Mouse (Mus musculus) liver (tissue): ENCODE data around the gene Ganab.
"Not testable (repeated sequence)": the region's sequence is repeated elsewhere in the genome, so short reads cannot be mapped to it uniquely, and the experiment has no call there.

ENCODE experiments used
- DNase-seq: peaks from one replicate; pipeline ENCODE4 v3.0.0-alpha.2; 2020; ENCODE audit warnings: mixed read lengths

Gene Ganab

GRCm38 (mm10) chr19:8897865-8898495 lies at the start of gene Ganab:
Gene Ganab (plus strand): TSS chr19:8898071.
- peak; percentile 98 for DNase-seq

DNA sequence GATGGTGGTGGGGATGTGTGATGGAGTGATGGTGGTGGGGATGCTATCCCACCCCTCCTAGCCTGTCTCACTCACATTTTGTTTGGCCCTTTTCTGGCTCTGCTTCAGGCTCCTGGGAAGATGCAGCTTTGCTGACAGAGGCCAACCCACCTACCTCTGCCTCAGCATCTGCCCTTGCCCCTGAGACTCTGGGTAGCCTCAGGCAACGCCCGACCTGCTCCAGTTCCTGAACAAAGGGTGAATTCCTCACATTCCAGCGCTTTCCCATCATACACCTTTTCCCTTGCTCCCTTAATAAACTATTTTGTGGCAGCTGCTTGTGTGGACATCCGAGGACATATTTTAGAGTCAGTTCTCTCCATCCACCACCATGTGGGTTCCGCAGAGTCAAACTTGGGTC lies 49.5 kb upstream of the Ganab start:
- no peak for DNase-seq

GRCm38 (mm10) chr19:8850402-8850901 lies 47.4 kb upstream of the Ganab start, which contains the start of gene Lrrn4cl:
Gene Lrrn4cl (plus strand): TSS chr19:8850768.
- DNase-seq, result no peak

GRCm38 (mm10) chr19:8851639-8852038 lies 46.2 kb upstream of the Ganab start:
- peak; percentile 30 for DNase-seq

DNA sequence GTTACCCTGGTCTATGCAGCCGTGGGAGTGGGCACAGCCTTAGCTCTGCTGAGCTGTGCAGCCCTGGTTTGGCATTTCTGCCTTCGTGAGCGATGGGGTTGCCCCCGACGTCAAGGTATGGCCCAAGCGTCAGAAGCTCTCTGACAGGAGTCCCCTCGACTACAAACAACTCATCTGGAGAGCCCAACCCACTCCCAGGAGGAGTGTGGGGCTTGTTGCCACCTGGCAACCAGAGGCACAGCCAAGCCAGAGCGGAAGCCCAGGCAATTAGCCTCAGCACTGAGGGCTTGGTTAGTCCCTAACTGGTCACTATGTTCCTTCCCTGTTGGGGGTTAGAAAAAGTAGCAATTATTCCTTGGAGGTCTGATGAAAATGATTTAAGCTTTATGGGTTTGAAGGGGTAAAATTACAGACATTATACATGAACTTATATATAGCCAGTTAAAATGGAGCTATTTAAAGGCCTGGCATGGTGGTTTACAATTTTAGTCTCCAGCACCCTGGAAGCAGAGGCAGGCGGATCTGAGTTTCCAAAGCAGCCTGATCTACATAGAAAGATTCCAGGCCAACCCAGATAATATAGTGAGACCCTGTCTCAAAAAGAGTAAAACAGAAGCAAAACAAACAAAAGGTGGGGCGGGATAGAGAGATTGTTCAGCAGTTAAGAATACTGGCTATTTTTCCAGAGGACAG lies 45.5 kb upstream of the Ganab start:
- DNase-seq, result no peak

DNA sequence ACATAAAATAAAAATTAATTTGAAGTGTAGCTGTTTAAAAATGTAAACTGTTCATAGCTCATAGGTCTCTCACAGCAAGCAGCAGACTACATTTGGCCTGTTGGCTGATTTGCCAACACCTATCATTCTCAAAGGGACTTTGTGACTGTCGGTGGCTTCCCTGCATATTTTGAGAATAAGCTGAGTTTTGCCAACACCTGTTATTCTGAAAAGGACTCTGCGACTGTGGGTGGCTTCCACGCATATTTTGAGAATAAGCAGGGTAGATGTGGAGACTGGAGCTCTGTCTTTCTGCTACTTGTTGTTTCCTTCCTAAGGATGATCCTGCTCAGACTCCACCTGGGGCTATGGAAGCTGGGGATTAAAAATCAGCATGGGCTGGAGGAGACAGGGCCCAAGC lies 44.8 kb upstream of the Ganab start:
- no peak for DNase-seq

- DNase-seq, result peak; percentile 69
Measured at GRCm38 (mm10) chr19:8857689-8858088, 40.2 kb upstream of the Ganab start.

DNA sequence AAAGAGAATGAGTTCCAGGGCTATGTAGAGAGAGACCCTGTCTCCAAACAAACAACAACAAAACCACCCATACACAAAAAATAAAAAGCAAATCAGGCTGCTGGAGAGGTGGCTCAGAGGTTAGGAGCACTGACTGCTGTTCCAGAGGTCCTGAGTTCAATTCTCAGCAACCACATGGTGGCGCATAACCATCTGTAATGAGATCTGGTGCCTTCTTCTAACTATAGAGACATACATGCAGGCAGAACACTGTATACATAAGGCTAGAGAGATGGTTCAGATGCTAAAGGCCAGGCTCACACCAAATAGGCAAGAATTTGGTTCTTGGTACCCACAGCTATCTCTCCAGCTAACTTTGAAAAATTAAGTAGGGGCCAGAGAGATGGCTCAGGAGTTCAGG lies 38.9 kb upstream of the Ganab start:
- peak; percentile 46 for DNase-seq

GRCm38 (mm10) chr19:8864265-8864664 lies 33.6 kb upstream of the Ganab start:
- no peak for DNase-seq

DNA sequence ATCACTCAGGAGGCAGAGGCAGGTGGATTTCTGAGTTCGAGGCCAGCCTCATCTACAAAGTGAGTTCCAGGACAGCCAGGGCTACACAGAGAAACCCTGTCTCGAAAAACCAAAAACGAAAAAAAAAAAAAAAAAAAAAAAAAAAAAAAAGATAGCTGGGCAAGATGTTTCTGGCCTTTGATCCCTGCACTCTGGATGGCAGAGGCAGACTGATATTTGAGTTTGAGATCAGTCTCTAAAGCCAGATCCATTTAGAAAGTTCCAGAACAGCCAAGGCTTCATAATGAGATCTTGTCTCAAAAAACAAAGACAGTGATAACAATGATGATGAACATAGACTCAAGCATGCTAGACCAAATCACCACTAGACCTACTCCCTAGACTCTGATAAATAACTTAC lies 27.5 kb upstream of the Ganab start:
- DNase-seq, result not testable (repeated sequence)

DNA sequence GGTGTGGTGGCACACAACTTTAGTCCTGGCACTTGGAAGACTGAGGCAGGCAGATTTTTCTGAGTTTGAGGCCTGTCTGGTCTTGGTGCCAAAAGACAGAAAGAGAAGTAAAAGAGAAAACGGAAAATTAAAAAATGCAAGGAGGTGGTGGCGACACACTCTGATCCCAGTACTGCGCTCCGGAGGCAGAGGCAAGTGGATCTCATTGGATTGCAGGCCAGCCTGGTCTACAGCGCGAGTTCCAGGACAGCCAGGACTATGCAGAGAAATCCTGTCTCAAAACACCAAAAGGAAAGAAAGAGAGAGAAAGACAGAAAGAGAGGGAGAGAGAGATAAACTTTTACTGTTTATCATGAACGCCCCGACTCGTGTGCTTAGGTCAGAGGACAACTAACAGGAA lies 27.0 kb upstream of the Ganab start:
- DNase-seq, result no peak

DNA sequence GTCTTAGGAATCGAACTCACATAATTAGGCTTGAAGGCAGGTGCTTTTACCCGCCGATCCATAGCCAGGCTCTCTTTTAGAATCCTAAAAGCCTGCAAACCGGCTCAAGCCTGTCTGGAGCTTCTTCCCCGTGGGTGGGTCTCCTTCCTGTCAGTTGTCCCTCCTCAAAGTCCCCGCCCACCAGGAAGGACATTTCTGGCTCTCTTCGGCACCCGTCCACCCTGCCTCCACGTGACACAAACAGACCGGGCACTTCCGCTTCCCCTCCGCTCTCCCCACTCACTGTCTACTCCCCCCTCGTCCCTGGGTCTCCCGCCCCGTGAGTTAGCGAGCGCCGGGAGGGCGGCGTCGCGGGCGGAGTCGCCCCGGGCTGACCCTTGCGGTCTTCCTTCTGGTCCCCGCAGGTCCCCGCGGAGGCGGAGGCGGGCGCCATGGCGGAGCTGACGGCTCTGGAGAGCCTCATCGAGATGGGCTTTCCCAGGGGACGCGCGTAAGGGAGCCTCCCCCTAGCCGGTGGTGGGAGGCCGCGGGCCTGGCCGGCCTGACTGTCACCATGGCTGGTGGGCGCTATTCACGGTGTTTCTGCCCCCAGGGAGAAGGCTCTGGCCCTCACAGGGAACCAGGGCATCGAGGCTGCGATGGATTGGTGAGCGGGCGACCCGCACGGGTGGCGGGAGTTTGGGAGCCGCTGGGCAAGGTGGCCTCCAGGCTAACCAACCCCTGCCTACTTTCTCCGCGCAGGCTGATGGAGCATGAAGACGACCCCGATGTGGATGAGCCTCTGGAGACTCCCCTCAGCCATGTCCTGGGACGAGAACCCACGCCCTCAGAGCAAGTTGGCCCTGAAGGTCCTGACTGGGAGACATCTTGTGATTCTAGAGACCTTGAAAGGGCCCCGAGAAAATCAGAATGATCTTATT lies 26.3 kb upstream of the Ganab start, which contains the start of gene Ubxn1:
TSS of gene Ubxn1 (plus strand) at position 230 of the 920 bp plus-strand sequence.
- peak; percentile 96 for DNase-seq

DNA sequence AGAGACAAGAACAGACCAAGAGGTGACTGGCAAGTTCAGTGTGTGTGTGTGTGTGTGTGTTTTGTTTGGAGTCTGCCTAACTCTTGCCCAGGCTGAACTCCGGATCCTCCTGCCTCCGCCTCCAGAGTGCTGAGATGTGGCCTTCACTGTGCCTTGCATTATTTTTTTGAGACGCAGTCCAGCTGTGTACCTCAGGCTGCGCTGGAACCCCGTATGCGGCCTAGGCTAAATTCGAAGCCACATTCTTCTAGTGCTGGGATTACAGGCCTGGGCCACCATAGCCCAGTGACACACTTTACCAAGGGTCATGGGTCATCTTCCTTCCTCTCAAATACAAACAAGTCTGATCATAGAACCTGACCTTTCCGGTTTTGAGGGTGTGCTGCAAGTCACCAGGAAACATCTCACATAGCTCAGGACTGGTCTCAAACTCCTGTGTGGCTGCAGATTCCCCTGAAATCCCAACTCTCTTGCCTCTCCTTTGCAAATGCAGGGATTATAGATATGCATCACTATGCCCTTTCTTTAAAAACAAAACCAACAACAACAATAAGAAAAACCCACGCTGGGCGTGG lies 25.5 kb upstream of the Ganab start:
- no peak for DNase-seq

DNA sequence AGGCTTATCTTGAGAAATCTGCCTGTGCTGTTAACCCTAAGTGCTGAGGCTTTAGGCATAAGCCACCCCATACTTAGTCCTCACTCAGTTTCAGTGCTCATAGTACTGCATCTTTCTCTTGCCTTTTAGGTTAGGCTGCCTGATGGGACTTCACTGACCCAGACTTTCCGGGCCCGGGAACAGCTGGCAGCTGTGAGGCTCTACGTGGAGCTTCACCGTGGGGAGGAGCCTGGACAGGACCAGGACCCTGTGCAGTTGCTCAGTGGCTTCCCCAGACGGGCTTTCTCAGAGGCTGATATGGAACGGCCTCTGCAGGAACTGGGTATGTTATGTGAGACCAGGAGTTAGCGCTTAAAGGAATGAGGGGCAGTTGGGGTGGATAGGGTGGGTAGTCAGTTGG lies 22.8 kb upstream of the Ganab start:
- no peak for DNase-seq

GRCm38 (mm10) chr19:8880311-8881033 lies 17.4 kb upstream of the Ganab start, which contains the start of gene Uqcc3:
Gene Uqcc3 (minus strand): TSS chr19:8880923.
- peak; percentile 88 for DNase-seq

DNA sequence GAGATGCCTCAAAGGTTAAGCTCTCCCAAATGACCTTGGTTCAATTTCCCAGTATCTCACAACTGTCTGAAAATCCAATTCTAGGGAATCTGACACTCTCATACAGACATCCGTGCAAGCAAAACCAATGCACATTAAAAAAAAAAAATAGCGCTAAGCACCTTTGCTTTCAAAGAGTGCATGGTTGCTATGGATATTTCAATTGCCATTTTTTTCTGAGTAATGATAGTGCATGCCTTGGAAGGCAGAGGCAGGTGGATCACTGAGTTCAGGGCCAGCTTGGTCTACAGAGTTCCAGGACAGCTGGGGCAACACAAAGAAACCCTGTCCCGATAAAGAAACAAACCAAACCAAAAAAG lies 16.9 kb upstream of the Ganab start:
- no peak for DNase-seq

DNA sequence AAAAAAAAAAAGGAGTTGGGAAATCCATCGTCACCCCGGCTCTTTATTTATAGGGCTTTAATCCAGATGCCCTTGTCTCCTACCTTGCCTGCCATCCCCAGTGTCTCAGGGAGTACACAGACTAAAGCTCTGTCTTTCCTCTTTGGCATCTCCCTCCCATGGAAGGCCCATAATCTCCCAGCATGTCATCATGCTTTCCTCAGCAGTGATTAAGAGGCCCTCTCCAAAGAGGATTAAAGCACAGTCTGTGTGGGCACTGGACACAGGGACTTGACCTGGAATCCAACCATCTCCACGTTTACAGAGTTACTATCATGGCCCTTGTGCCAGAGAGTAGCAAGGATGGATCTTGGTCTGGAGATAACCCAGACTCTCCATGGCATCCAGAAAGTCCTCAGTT lies 14.3 kb upstream of the Ganab start, which contains the start of the genes Lbhd1 and Gm49403:
TSS of gene Lbhd1 (plus strand) at position 117 of the 400 bp plus-strand sequence.
TSS of gene Gm49403 (plus strand) at position 315 of the 400 bp plus-strand sequence.
- DNase-seq, result no peak

DNA sequence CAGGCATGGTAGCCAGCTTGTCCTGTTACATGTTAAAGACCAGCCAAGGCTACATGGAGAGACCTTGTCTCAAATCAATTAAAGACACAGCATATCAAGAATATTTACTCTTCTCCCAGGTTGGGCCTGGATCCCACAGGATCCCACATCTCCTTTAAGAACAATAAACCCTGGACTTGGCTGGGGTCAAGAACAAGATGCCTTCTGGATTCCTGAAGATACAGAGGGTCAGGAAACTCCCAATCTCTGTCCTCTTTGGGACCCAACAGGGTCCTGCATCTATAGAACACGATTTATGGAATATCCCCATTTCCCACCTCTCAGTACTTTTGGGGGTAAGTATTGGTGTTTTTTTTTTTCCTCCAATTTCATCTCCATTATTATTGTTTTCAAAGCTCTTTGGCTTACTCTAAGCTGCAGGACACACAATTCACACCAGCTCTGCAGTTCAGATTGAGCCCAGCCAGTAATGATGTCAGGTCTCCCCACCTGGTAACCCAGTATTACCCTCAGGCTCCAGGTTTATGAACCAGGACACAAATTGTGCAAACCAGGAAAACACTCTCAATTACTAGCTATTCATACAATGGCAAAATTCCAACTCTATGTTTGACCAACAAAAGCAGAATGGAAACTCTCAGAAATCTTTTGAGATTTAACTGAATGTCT lies 10.8 kb upstream of the Ganab start:
- no peak for DNase-seq

DNA sequence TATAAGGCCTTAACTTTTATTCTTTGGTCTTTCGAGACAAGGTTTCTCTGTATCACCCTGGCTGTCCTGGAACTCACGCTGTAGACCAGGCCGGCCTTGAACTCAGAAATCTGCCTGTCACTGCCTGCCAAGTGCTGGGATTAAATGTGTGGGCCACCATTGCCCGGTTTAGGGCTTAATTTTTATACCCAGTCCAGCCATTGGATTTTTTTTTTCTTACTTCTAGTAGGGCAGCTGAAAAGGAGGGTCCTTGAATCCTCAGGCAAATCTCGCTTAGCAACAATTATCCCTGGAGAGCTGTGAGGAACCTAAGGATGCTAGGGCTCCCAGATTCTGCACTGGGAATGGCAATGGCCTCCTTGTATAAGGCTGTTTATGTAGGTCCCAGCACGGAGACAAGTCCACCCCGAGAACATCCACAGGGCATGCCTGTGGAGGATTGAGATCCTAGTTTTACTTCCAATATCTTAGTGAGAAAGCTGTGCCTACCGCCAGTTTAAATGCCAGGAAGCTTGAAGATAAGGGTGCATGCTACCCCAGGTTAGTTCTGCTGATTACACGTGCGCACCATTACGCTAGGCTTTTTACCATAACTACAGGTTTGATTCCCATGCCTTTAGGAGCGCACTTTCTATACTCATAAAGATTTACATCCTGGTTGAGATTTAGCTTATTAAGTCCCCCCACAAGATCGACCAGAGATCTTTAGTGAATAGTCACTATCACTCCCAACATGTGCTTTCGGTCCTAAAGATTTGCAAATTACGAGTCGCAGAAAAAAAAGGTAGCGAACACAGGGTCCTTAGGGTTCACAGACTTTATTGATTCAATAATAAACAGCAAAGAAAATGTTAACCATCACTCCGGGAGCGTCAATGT lies 10.0 kb upstream of the Ganab start:
- DNase-seq, result peak; percentile 24
